Mouse (Mus musculus) cerebellum, postnatal 10 days (tissue): ENCODE measurements around the gene Zfp646.
"Not testable (repeated sequence)": the region's sequence is repeated elsewhere in the genome, so short reads cannot be mapped to it uniquely, and the experiment has no call there.

Experiments used
- DNase-seq, 2 experiments: peaks; one replicate each; pipeline ENCODE4 v3.0.0; 2021; ENCODE audit warnings: mixed read lengths in 2 of 2

Gene Zfp646

DNA sequence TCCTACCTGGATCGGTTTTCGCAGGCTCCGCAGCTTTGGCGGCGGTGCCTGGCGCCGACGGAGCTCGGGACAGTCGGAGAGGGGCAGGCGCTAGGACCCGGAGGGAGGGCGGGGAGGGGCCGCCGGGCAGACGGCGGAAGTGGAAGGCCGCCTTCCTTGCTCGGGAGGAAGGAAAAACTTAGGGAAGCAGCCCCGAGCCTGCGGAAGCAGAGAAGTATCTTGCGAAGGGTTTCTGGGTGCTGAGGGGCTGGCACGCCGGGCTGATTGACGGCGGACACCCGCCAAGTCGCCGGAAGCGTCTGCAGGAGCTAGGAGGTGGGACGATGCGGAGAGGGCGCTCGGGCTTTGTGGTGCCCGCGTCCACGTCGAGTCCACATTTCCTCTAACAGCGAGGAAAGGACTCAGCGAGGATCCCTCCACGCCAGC, at the start of gene Zfp646:
Zfp646 (plus strand) TSS at position 181 of the 426 bp plus-strand sequence.
- peak; percentile 88 to 89 for DNase-seq

GRCm38 (mm10) chr7:127835550-127835949, 40.5 kb upstream of the Zfp646 start:
- no peak for DNase-seq

DNA sequence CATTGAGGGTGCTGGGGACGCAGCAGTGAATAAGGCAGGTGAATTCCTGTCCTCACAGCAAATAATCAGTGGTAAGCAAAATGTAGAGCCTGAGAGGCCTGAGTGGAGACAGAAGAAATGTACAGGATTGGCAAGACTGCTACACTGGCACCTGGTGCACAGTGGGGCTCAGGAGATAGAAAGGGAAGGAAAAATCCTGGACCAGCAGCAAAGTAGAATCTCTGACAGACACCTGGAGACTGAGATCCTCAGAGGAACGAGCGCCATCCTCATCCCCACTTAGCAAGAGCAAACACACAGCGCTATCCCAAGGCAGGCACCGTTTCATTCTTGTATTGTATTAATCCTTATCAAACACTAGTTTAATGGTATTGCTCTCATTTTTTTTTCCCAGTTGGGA, 38.5 kb upstream of the Zfp646 start:
- DNase-seq = peak; percentile 49 to 55

DNA sequence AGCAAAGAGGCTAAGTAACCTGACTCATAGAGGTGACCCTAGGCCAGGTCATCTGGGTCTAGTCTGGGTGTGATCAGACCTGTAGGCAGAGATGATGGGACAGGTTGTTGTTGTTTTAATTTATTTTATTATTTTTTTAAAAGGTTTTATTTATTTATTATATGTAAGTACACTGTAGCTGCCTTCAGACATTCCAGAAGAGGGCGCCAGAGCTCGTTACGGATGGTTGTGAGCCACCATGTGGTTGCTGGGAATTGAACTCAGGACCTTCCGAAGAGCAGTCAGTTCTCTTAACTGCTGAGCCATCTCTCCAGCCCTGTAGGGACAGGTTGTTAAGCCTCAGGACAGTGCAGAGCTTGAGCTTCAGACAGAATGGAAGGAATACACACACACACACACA, 38.1 kb upstream of the Zfp646 start:
- DNase-seq = peak in 1 of 2 experiments; percentile 53

DNA sequence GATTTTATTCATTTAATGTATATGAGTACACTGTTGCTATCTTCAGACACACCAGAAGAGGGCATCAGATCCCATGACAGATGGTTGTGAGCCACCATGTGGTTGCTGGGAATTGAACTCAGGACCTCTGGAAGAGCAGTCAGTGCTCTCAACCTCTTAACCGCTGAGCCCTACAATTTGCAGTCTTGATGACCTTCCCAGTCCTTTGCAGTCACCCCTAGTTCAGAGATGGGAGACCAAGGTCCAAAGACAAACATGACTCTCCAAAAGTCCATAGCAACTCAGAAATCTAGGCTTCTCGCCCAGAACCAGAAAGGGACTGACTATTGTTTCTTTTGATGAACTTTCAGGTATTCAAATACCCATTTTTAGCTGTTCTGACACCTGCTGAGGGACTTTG, 36.0 kb upstream of the Zfp646 start:
- DNase-seq = not testable (repeated sequence)

DNA sequence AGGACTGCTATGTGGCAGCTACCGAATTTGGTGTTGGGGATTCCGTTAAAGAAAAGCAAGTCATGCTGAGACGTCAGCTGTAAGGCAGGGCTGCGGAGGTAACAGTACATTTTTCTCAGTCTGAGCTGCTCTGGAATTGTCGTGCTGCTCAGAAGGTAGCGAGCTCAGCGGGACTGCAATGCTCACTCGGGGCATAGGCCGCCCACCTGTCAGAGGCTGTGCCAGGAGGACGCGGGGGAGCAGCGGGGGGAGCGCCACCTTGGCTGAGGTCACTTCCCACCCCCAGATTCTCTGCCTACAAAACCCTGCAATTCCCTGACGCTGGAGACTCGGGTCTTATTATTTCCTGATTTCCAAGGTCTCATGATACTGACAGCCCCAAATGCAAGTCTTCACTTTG, 35.1 kb upstream of the Zfp646 start:
- peak; percentile 83 for DNase-seq

DNA sequence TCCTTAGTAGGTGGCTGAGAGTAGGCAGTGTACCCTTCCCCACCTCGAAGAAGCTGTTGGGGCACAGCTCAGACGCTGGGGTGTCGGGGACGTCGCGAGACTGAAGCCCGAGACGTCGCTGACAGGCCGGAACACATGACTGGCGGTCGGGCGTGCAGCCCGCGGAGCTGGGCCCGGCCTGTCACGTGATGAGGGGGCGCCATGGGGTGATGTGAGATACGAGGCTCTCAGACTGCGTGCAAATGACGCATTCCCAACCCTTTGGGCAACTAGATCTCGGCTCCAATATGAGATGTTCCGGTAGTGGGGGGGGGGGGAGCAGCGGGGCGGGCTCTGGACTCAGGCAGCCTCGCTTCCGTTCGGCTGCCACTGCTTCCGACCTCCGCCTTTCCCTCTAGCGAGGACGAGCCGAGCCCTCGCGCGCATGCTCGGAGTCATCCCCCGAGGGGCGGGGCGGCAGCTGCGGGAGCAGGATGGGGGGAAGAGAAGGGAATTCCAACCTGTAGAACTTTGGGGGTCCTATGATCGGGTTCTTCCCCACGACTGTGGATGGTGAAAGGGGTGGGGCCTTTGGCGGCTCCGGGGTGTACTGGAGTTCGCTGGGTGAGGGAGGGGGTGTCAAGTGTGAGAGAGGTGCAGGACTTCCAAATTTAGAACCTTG, 34.6 kb upstream of the Zfp646 start:
- DNase-seq = peak; percentile 98

- DNase-seq = peak; percentile 88 to 89
Measured at GRCm38 (mm10) chr7:127842001-127842718, 33.9 kb upstream of the Zfp646 start.

DNA sequence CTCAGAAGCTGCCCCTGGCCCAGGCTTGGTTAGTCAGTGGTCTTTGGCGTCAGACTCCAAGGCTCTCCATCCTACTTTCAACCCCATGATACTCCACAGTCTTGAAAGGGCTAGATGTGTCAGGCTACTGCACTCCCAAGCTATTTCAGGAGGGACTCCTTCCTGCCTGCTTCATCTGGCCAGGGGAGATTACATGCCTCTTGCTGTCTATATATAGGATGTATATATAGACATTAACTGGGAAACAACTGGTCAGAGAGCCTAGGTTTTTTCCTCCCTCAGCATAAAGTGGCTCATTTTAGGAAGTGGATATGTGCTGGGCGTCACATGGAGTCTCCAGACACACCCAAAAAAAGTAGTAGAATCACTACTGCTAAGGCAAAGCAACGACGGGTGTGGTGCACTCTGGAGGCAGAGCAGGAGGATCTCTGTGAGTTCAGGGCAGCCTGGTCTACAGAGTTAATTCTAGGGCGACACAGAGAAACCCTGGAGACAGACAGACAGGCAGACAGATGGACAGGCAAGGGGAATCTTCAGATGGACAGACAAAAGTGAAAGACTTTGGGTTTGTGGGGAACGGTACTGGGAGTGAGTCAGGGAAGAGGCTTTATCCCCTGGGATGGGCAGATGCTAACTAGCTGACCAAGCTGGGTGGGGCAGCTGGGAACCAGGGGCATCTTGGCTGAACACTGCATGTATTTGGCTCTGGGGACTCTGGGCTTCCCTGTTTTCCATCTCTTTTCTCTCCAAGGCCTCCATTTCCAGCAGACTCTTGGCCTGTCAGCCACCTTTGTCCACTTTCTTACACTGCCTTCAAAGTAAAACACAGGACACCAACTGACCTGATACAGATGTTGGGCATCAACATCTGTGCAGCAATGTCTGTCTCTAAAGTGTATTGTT, 25.8 kb upstream of the Zfp646 start:
- no peak for DNase-seq

GRCm38 (mm10) chr7:127850906-127851305, 25.1 kb upstream of the Zfp646 start:
- DNase-seq = no peak

DNA sequence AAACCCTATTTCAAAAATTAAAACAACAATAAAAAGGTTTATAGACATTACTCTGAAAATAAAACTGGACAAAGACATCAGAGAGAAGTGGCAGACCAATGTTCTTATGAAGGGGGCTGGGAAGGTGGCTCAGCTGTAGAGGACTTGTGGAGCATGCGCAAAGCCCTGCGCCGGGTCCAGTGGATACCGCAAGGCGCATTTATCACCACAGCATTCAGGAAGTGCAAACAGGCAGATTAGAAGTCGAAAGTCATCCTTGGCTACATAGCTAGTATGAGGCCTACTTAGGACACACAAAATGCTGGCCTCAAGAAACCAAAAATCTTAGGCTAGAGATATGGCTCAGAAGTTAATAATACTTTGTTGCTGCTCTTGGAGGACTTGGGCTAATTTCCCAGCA, 17.8 kb upstream of the Zfp646 start:
- DNase-seq = no peak

DNA sequence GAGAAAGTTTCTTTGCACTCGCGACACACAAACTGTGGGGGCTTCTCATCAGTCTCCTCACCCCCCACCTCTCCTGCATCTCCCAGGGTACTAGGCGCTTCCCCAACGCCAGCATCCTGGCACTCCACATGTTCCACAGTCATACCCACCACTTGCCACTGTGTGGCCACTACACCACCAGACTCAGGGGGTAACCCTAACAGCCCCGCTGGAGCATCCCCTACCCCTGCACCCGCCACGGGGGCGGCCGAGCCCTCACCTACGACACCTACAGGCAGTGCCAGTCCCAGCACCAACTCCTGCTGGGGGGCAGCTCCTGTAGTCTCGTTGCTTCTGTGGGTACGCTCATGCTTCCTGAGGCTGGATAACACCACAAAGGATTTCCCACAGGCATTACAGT, 9.6 kb upstream of the Zfp646 start:
- no peak for DNase-seq

DNA sequence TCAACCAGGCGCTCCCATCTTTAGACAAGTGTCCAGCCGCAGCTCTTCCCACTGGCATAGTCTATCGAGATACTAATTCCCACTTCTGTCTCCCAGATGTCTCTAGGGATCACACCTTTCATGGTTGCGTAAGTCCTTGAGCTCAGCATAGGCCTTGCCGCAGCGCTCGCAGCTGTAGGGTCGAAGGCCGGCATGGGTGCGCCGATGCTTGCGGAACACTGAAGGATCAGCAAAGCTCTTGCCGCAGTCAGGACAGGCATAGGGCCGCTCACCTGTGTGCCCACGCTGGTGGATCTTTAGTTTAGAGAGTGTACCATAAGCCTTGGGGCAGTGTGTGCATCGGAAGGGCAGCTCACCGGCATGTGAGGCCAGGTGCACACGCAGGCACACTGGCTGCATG, 8.4 kb upstream of the Zfp646 start:
- DNase-seq = no peak

- no peak for DNase-seq
Measured at GRCm38 (mm10) chr7:127869149-127869810, 6.7 kb upstream of the Zfp646 start.

GRCm38 (mm10) chr7:127870136-127870821, 5.7 kb upstream of the Zfp646 start:
- DNase-seq = no peak

- DNase-seq = no peak
Measured at GRCm38 (mm10) chr7:127874812-127875626, 1.0 kb upstream of the Zfp646 start.

GRCm38 (mm10) chr7:127875627-127876001, 407 bp upstream of the Zfp646 start:
- peak; percentile 97 to 99 for DNase-seq

- DNase-seq = peak; percentile 94 to 95
Measured at GRCm38 (mm10) chr7:127876467-127877348, 687 bp downstream of the Zfp646 start, which contains the start of gene Zfp668. TSS of gene Zfp668 (minus strand) at chr7:127876828.

- DNase-seq = no peak
Measured at GRCm38 (mm10) chr7:127879301-127879700, 3.3 kb downstream of the Zfp646 start.

GRCm38 (mm10) chr7:127880431-127880830, 4.4 kb downstream of the Zfp646 start:
- DNase-seq = no peak
